Mouse (Mus musculus): Measurements from ENCODE around the gene Gm3591.
"Not testable (repeated sequence)": the region's sequence is repeated elsewhere in the genome, so short reads cannot be mapped to it uniquely, and the experiment has no call there.

Gm3591 gene

DNA sequence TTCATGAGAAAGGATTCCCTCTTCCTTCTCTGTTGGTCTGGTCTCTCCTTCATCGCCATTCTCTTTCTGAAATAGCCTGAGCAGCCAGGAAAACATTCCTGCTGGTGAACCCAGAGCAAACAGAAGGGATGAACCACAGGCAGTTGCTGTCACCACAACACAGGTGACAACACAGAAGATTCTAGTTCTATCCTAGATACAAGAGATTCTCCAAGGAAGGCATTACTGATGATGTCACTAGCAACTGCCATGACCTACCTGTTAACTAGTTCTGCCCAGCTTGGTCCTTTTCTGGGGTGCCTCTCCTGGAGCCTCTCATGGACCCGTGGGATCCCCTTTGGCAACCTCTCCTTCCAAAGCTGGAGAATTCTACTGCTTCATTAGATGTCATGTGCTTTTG lies at the start of gene Gm3591:
TSS of gene Gm3591 (minus strand) at position 101 of the 400 bp plus-strand sequence.
- DNase-seq, result not testable (repeated sequence)

DNA sequence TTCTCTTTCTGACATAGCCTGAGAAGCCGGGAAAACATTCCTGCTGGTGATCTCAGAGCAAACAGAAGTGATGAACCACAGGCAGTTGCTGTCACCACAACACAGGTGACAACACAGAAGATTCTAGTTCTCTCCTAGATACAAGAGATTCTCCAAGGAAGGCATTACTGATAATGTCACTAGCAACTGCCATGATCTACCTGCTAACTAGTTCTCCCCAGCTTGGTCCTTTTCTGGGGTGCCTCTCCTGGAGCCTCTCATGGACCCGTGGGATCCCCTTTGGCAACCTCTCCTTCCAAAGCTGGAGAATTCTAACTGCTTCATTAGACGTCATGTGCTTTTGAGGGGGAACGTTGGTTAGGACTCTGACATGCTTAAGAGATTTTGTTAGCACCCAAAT lies 32.2 kb upstream of the Gm3591 start, which contains the start of gene Gm3594:
TSS of gene Gm3594 (minus strand) at position 101 of the 400 bp plus-strand sequence.
- DNase-seq, result not testable (repeated sequence)

DNA sequence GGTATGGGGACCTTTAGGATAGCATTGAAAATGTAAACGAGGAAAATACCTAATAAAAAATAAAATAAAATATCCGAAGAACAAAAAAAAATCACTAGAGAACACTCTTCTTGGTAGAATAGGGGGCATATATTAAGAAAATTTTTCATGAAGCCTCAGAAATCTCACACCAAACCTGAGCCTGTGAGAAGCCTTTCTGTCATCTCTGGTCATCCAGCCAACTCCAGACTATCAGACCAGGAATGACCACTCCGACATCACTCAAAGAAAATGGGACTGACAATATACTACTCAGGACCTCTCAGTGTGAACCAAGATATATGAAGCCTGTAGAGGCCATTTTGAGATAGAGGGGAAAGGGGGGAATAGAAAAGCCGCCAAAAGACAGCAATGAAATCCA lies 28.5 kb upstream of the Gm3591 start:
- DNase-seq, result peak in 1 of 2 experiments; percentile 0

DNA sequence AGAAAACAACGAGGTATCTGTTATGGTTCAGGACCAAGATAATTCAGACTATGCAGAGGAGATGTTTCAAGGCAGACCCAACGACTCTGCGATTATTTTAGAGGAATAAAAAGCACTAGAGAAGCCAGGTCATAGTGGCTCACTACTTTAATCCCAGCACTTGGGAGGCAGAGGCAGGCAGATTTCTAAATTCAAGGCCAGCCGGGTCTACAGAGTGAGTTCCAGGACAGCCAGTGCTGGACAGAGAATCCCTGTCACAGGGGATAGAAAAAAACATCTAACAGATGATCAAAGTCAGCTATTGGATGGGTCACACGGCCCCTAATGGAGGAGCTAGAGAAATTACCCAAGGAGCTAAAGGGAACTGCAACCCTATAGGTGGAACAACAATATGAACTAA lies 27.9 kb upstream of the Gm3591 start:
- DNase-seq, result peak in 1 of 2 experiments; percentile 1

DNA sequence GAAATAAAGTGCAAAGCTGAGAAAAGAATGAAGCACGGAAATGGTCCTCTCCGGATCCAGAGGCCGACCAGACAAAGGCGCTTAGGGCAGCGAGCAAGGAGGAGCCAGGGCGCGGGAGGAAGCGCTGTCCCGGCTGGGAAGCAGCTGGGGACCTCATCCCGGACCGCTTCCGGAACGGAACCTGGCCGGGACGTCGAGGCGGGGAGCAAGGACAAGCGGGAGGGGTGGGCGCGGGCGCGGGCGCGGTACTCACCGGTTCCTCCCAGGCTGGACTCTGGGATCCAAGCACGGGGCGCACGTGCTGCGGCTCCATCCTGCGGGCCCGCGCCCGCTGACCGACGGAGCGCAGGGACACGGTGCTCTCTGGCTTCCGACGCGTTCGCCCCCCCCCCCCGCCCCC lies 14.5 kb upstream of the Gm3591 start:
- DNase-seq, result peak in 1 of 2 experiments; percentile 9

DNA sequence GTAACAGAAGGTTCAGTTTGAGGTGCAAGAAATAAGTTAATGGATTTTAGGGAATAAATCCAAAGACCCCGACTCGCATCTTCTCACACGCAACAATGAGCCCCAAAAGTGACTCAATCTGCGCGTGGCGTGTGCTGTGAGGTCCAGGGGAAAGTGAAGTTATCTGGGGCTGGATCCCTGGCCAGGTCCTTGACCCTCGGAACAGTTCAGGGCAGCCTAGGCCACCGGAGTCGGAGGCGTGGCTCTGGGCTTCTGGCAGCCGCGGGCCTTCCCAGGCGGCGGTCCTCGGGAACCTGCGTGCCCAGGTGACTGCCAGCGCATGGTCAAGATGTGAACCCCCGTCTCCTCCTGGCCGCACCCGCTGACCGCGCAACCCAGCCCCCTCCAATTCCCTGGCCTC lies 14.1 kb upstream of the Gm3591 start:
- peak in 1 of 2 experiments; percentile 2 for DNase-seq

DNA sequence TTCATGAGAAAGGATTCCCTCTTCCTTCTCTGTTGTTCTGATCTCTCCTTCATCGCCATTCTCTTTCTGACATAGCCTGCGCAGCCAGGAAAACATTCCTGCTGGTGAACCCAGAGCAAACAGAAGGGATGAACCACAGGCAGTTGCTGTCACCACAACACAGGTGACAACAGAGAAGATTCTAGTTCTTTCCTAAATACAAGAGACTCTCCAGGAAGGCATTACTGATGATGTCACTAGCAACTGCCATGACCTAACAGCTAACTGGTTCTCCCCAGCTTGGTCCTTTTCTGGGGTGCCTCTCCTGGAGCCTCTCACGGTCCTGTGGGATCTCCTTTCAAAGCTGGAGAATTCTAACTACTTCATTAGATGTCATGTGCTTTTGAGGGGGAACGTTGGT lies 22.1 kb downstream of the Gm3591 start, which contains the start of gene Gm16440:
TSS of gene Gm16440 (minus strand) at position 101 of the 400 bp plus-strand sequence.
- DNase-seq, result not testable (repeated sequence)

All from cerebellum, postnatal 36 days (tissue).